Mouse (Mus musculus) cerebellum, adult 2 months (tissue): ENCODE data around the gene Bad.

Experiments
- CTCF ChIP-seq: fragments of 200-500 bp; IDR thresholded peaks from 2 replicates; pipeline ENCODE4 v1.5.1; 2011; ENCODE audit warnings: low read depth, mild to moderate bottlenecking, control low read depth, low read length, moderate library complexity, borderline replicate concordance; ENCODE audit not compliant: insufficient read depth
- POLR2A ChIP-seq: fragments of 200-500 bp; IDR thresholded peaks from 2 replicates; pipeline ENCODE4 v1.6.1; 2011; ENCODE audit warnings: low read length, control low read depth, borderline replicate concordance; ENCODE audit not compliant: insufficient read depth

GRCm38 (mm10) chr19:6903031-6903430 lies 38.6 kb upstream of the Bad start:
- no peak for TF ChIP-seq CTCF
- no peak for TF ChIP-seq POLR2A
